Mouse (Mus musculus) ES-E14 (cell line): ENCODE measurements around the gene C7. TPM values are rescaled to one million over a fixed set of nuclear protein-coding genes. Genes with fewer than 3 reads are reported as not detected.
A peak's percentile ranks its signal among the peaks of the same experiment; 100 is the strongest.

Experiments used
- DNase-seq: peaks from one replicate; pipeline ENCODE4 v3.0.0-alpha.2; 2013; ENCODE audit warnings: low read depth, low spot score
- H3K27ac ChIP-seq: 2 replicates; pipeline ENCODE4 v1.5.1; 2012; ENCODE audit warnings: low read depth, mild to moderate bottlenecking, low read length, moderate library complexity, mixed read lengths; ENCODE audit not compliant: poor library complexity, insufficient read depth, severe bottlenecking
- H3K36me3 ChIP-seq: 2 replicates; pipeline ENCODE4 v1.6.1; 2012; ENCODE audit warnings: mild to moderate bottlenecking, low read length, moderate library complexity, mixed read lengths; ENCODE audit not compliant: control insufficient read depth, poor library complexity, insufficient read depth, severe bottlenecking
- H3K4me1 ChIP-seq, 2 experiments: fragments of 150-350 bp in 1 of 2; sonication (generic) in 1 of 2; 2 replicates each; pipeline ENCODE4 v1.6.1; 2012; ENCODE audit warnings: low read length in 2 of 2, mild to moderate bottlenecking in 1 of 2, mixed read lengths in 1 of 2; ENCODE audit not compliant: control insufficient read depth in 2 of 2, insufficient read depth in 2 of 2, poor library complexity in 1 of 2
- H3K4me3 ChIP-seq, 2 experiments: fragments of 150-350 bp in 1 of 2; sonication (generic) in 1 of 2; 2 replicates each; pipeline ENCODE4 v1.5.1; 2012; ENCODE audit warnings: low read length in 2 of 2, low read depth in 1 of 2, mild to moderate bottlenecking in 1 of 2, mixed read lengths in 1 of 2; ENCODE audit not compliant: insufficient read depth in 1 of 2, poor library complexity in 1 of 2, severe bottlenecking in 1 of 2
- H3K9ac ChIP-seq: 2 replicates; pipeline ENCODE4 v1.6.1; 2012; ENCODE audit warnings: low read depth, mild to moderate bottlenecking, low read length, mixed read lengths; ENCODE audit not compliant: poor library complexity, insufficient read depth, severe bottlenecking
- H3K9me3 ChIP-seq: fragments of 150-350 bp; sonication (generic); 2 replicates; pipeline ENCODE4 v1.6.1; 2012; ENCODE audit warnings: low read depth, mild to moderate bottlenecking, low read length; ENCODE audit not compliant: control insufficient read depth, insufficient read depth
- CHD2 ChIP-seq: IDR thresholded peaks from 2 replicates; pipeline ENCODE4 v1.6.1; 2014; ENCODE audit warnings: mild to moderate bottlenecking, low read depth, low read length, inconsistent platforms
- HCFC1 ChIP-seq: IDR thresholded peaks from 2 replicates; pipeline ENCODE4 v1.6.1; 2012; ENCODE audit warnings: low read length, inconsistent platforms, borderline replicate concordance; ENCODE audit not compliant: insufficient read depth
- MAFK ChIP-seq: IDR thresholded peaks from 2 replicates; pipeline ENCODE4 v1.6.1; 2014; ENCODE audit warnings: mild to moderate bottlenecking, low read depth, low read length, inconsistent platforms; ENCODE audit not compliant: insufficient read depth
- ZC3H11A ChIP-seq: IDR thresholded peaks from 2 replicates; pipeline ENCODE4 v1.6.1; 2012; ENCODE audit warnings: low read depth, mild to moderate bottlenecking, inconsistent platforms, low read length, borderline replicate concordance
- ZNF384 ChIP-seq: IDR thresholded peaks from 2 replicates; pipeline ENCODE4 v1.6.1; 2012; ENCODE audit warnings: low read depth, low read length, inconsistent platforms
- in situ Hi-C, 2 experiments: fragments of 600-800 bp; cut with MboI; formaldehyde crosslinking; loops; one replicate each; pipeline ENCODE4 v1.15.1; 2025; ENCODE audit warnings: low sequenced_read_pairs in 2 of 2, inconsistent platforms in 1 of 2; ENCODE audit not compliant: unreplicated experiment in 2 of 2
- total RNA-seq: library from RNA; depleted of rRNA; stranded (reverse); fragments of 300-350 nt; gene quantifications from 2 replicates; pipeline ENCODE4 v1.2.3, GENCODE M21; 2012; rRNA removed

The C7 gene
- total RNA-seq: 0.16 and 0.18 TPM in 2 replicates

- H3K9ac ChIP-seq: no peak within 1 kb of the TSS
- no peak within 1 kb of the TSS for H3K4me3 ChIP-seq
- DNase-seq: no peak
- no peaks in the 10 kb centered on the region for H3K9me3 ChIP-seq
- H3K4me1 ChIP-seq: no peaks in the 10 kb centered on the region
- no peak within 1 kb of the TSS for H3K27ac ChIP-seq
- H3K36me3 ChIP-seq: no peaks in the 10 kb centered on the region
- TF ChIP-seq MAFK (no peak), ZC3H11A (no peak), CHD2 (no peak), HCFC1 (no peak), ZNF384 (no peak)
- in situ Hi-C loops: no loop called here
Observed at GRCm38 (mm10) chr15:5063635-5064034, at the start of gene C7. Gene C7 (minus strand): TSS chr15:5063740.

- Histone ChIP-seq H3K36me3 (peaks cover 10% of the 10 kb centered on the region), H3K27ac (no peak overlapping the region), H3K4me1 (no peaks in the 10 kb centered on the region), H3K9me3 (no peaks in the 10 kb centered on the region), H3K4me3 (no peak overlapping the region), H3K9ac (no peak overlapping the region)
- TF ChIP-seq ZC3H11A: no peak
- TF ChIP-seq CHD2: no peak
- TF ChIP-seq MAFK: no peak
- TF ChIP-seq HCFC1: no peak
- TF ChIP-seq ZNF384: no peak
- DNase-seq: no peak
- in situ Hi-C loops: no loop called here
Observed at GRCm38 (mm10) chr15:5112651-5113050, 49.1 kb upstream of the C7 start.

- no peak for TF ChIP-seq MAFK
- TF ChIP-seq HCFC1: no peak
- no peak for TF ChIP-seq ZNF384
- no peak for TF ChIP-seq CHD2
- no peak for TF ChIP-seq ZC3H11A
- in situ Hi-C loops: no loop called here
- DNase-seq: no peak
Observed at GRCm38 (mm10) chr15:5108655-5109040, 45.1 kb upstream of the C7 start.

GRCm38 (mm10) chr15:5107686-5108654 lies 44.4 kb upstream of the C7 start, which contains the start of gene Card6:
Gene Card6 (minus strand): TSS chr15:5108539.
- no peak for TF ChIP-seq CHD2
- no peak for TF ChIP-seq ZNF384
- no peak for TF ChIP-seq MAFK
- no peak within 1 kb of the TSS for H3K27ac ChIP-seq
- no peaks in the 10 kb centered on the region for H3K4me1 ChIP-seq
- peak within 1 kb of the TSS; percentile 0 to 11; a peak in 3 of 4 replicates for H3K4me3 ChIP-seq
- DNase-seq: no peak
- in situ Hi-C loops: no loop called here
- H3K36me3 ChIP-seq: no peaks in the 10 kb centered on the region
- no peak within 1 kb of the TSS for H3K9ac ChIP-seq
- no peaks in the 10 kb centered on the region for H3K9me3 ChIP-seq

More at GRCm38 (mm10) chr15:5108655-5109040, 45.1 kb upstream of the C7 start:
- Histone ChIP-seq H3K9ac (no peak overlapping the region), H3K4me3 (no peak overlapping the region), H3K4me1 (no peaks in the 10 kb centered on the region), H3K36me3 (no peaks in the 10 kb centered on the region), H3K9me3 (no peaks in the 10 kb centered on the region), H3K27ac (no peak overlapping the region)
